Mouse (Mus musculus) C2C12 (cell line): ENCODE measurements around the gene 4930558K02Rik. TPM values are rescaled to one million over a fixed set of nuclear protein-coding genes. Genes with fewer than 3 reads are reported as not detected.

ENCODE experiments used
- H3K27me3 ChIP-seq: one replicate; pipeline ENCODE4 v1.6.1; 2011; ENCODE audit not compliant: control insufficient read depth, insufficient read depth, insufficient read length
- H3K36me3 ChIP-seq: one replicate; pipeline ENCODE4 v1.6.1; 2011; ENCODE audit not compliant: control insufficient read depth, insufficient read depth
- H3K4me3 ChIP-seq: one replicate; pipeline ENCODE4 v1.5.1; 2011; ENCODE audit warnings: mild to moderate bottlenecking, control low read depth; ENCODE audit not compliant: poor library complexity, insufficient read depth, severe bottlenecking
- H3K79me2 ChIP-seq: one replicate; pipeline ENCODE4 v1.6.1; 2011; ENCODE audit not compliant: control insufficient read depth, insufficient read depth
- H3K79me3 ChIP-seq: one replicate; pipeline ENCODE4 v1.6.1; 2011; ENCODE audit warnings: low read depth, control low read depth
- H3ac ChIP-seq: one replicate; pipeline ENCODE3; 2011; ENCODE audit warnings: low read depth; ENCODE audit not compliant: control insufficient read depth, insufficient read length
- CEBPB ChIP-seq: IDR thresholded peaks from one replicate; pipeline ENCODE4 v1.6.1; 2011; ENCODE audit warnings: low read depth, mild to moderate bottlenecking, control low read depth, moderate library complexity
- CTCF ChIP-seq: IDR thresholded peaks from one replicate; pipeline ENCODE4 v1.5.1; 2011; ENCODE audit not compliant: control insufficient read depth, insufficient read depth, insufficient read length
- FOSL1 ChIP-seq: IDR thresholded peaks from one replicate; pipeline ENCODE4 v1.8.0; 2011; ENCODE audit warnings: mild to moderate bottlenecking, low read length; ENCODE audit not compliant: poor library complexity, insufficient read depth, severe bottlenecking
- MAX ChIP-seq: IDR thresholded peaks from one replicate; pipeline ENCODE4 v1.6.1; 2011; ENCODE audit warnings: mild to moderate bottlenecking, control low read depth
- MYOD1 ChIP-seq: IDR thresholded peaks from one replicate; pipeline ENCODE4 v1.6.1; 2011; ENCODE audit warnings: low read depth; ENCODE audit not compliant: control insufficient read depth, insufficient read length
- MYOG ChIP-seq: IDR thresholded peaks from one replicate; pipeline ENCODE4 v1.6.1; 2011; ENCODE audit not compliant: control insufficient read depth, insufficient read length; ENCODE audit errors: extremely low read depth
- USF1 ChIP-seq: IDR thresholded peaks from one replicate; pipeline ENCODE4 v1.6.1; 2011; ENCODE audit warnings: low read depth, mild to moderate bottlenecking, control low read depth, moderate library complexity
- polyA plus RNA-seq: library from polyadenylated mRNA; unstranded; fragments of >200 nt; fragmentation: generic; extraction: Trizol; gene quantifications from one replicate; pipeline ENCODE4 v1.2.1, GENCODE M21; 2012; ENCODE audit warnings: missing spikeins

4930558K02Rik gene
- polyA plus RNA-seq, 1 experiment: not detected

DNA sequence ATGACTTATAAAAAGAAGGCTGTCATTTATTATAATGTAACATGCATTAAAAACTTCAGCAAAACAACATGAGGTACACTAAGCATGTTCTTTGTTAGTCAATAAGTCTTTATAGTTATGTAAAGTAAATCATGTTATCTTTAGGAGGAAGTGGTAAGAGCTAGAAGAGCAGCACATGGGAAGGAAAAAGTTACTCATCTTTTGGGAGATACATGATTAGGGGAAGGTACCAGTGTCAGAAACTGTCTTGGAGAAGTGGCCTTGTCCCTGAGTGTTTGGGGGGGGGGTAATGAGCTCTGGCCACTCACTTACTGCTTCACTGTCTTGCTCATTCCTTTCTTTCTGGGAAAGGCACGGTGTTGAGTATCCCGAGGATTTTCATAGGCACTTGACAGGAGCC is 37.4 kb downstream of the 4930558K02Rik start:
- Histone ChIP-seq H3ac (no peak overlapping the region), H3K36me3 (no peaks in the 10 kb centered on the region), H3K79me2 (no peaks in the 10 kb centered on the region), H3K4me3 (no peak overlapping the region), H3K79me3 (no peaks in the 10 kb centered on the region), H3K27me3 (no peaks in the 10 kb centered on the region)
- TF ChIP-seq MYOD1: no peak
- TF ChIP-seq FOSL1: no peak
- TF ChIP-seq MYOG: no peak
- TF ChIP-seq MAX: no peak
- no peak for TF ChIP-seq USF1
- no peak for TF ChIP-seq CTCF
- no peak for TF ChIP-seq CEBPB

DNA sequence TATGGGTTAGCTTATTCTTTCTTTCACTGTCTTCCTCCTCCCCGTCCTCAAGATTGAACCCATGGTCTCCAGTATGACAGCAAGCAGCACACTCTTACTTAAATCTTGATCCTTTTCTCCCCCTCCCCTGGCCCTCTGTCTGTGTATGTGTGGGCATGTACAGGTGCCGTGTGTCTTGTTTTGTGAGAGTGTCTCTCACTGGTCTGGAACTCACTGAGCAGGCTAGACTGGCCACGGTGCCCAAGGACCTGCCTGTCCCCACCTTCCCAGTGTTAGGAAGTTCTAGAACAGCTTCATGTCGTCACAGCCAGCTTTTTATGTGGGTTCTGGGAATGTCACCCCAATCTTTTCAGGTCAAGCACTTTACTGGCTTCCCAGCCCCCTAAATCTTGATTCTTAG is 47.1 kb downstream of the 4930558K02Rik start:
- Histone ChIP-seq H3ac (no peak overlapping the region), H3K79me3 (no peaks in the 10 kb centered on the region), H3K79me2 (no peaks in the 10 kb centered on the region), H3K27me3 (no peaks in the 10 kb centered on the region), H3K4me3 (no peak overlapping the region), H3K36me3 (no peaks in the 10 kb centered on the region)
- TF ChIP-seq USF1: no peak
- no peak for TF ChIP-seq MAX
- TF ChIP-seq MYOG: no peak
- TF ChIP-seq CEBPB: no peak
- no peak for TF ChIP-seq CTCF
- TF ChIP-seq FOSL1: no peak
- TF ChIP-seq MYOD1: no peak

DNA sequence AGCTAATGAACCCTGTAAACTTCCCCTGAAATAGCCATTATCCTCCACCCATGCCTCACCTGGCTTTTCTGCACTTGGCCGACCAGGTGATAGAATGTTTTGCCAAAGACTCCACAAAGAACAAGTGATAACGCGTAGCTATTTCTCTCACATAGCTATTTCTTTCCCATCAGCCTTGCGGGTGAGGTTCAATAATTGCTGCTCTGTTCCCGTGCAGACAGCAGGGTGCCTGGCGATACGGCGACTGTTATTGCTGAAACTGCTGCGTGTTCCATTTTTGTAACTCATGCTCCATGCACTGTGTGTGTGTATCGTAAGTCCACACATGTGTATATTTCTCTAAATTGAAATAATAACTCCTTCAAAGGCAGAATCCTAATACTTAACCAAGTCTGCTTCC is 47.6 kb downstream of the 4930558K02Rik start:
- TF ChIP-seq MAX (no peak), CEBPB (no peak), CTCF (no peak), USF1 (no peak), MYOD1 (no peak), FOSL1 (no peak), MYOG (no peak)
- no peaks in the 10 kb centered on the region for H3K36me3 ChIP-seq
- no peak overlapping the region for H3K4me3 ChIP-seq
- no peak overlapping the region for H3ac ChIP-seq
- no peaks in the 10 kb centered on the region for H3K79me3 ChIP-seq
- no peaks in the 10 kb centered on the region for H3K27me3 ChIP-seq
- no peaks in the 10 kb centered on the region for H3K79me2 ChIP-seq

DNA sequence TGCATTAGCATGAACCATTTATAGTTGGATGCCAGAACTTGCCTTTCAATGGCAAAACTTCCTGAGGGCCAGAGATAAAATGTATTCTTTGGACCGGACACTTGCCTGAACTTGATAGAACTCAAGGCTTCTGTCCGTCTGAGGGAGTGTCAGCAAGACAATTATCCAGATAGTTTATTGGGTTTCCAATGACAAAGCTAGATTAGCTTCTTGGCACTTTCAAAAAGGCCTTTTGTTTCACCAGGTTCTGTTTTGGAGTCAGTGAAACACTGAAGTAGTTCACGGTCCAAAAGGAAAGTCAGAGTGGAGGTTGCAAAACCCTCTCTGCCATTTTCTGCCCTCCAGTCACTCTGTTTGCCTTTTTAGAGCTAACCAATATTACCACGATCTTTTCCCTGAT is 48.1 kb downstream of the 4930558K02Rik start:
- H3K79me3 ChIP-seq: no peaks in the 10 kb centered on the region
- H3K36me3 ChIP-seq: no peaks in the 10 kb centered on the region
- H3K79me2 ChIP-seq: no peaks in the 10 kb centered on the region
- TF ChIP-seq CEBPB: no peak
- no peak for TF ChIP-seq FOSL1
- TF ChIP-seq MYOD1: no peak
- no peak for TF ChIP-seq CTCF
- TF ChIP-seq MYOG: no peak
- no peak for TF ChIP-seq USF1
- no peak for TF ChIP-seq MAX
- no peak overlapping the region for H3ac ChIP-seq
- H3K27me3 ChIP-seq: no peaks in the 10 kb centered on the region
- H3K4me3 ChIP-seq: no peak overlapping the region

DNA sequence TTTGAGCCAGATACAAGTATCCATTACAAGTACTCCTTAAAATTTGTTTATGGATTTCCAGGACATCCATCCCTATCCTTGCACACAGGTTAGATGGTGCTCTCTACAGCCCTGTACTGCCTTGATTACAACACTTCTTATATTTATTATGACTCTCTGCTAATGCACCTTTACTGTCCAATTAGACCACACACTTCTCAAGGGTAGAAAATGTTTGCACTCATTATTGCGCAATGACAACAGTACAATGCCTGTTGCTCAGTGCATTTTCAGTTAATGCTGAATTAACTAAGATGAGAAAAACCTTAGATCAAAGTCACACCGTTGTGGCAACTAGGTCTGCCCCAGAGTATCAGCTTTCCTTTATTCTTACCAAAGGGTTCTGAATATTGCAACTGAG is 51.5 kb downstream of the 4930558K02Rik start:
- peaks cover 3% of the 10 kb centered on the region for H3K27me3 ChIP-seq
- no peaks in the 10 kb centered on the region for H3K36me3 ChIP-seq
- no peaks in the 10 kb centered on the region for H3K79me3 ChIP-seq
- H3K79me2 ChIP-seq: no peaks in the 10 kb centered on the region
- no peak for TF ChIP-seq FOSL1
- no peak overlapping the region for H3ac ChIP-seq
- H3K4me3 ChIP-seq: no peak overlapping the region

DNA sequence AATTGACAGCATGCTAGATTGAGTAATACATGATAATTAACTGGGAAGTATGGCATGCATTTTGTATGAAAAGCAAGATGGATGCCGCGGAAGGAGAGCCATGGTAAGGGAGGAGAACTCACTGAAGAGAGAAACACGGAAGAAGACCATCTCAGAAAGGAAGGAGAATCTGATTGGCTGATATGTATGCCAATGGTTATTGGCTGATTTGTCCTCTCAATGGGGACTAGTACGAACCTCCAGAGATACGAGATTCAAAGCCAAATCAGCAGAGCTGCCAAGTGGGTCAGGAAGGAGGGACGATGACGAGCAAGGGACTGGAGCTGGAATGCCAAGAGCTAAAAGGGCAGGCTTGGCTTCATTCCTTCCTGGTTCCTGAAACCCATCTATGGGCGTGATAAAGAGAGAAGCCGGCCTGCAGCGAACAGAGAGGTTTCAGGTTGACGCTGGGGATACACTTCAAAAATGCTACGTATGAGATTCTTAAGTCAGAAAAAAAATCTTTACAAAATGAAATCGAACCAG is 54.1 kb downstream of the 4930558K02Rik start:
- Histone ChIP-seq H3K79me3 (no peaks in the 10 kb centered on the region), H3K79me2 (no peaks in the 10 kb centered on the region), H3K4me3 (no peak overlapping the region), H3K36me3 (no peaks in the 10 kb centered on the region), H3ac (no peak overlapping the region), H3K27me3 (peaks cover 3% of the 10 kb centered on the region)
- TF ChIP-seq CTCF: no peak
